Mouse (Mus musculus) embryonic facial prominence, embryonic 13.5 days (tissue): Measurements from ENCODE around the gene Eps15. TPM values are rescaled to one million over a fixed set of nuclear protein-coding genes. Genes with fewer than 3 reads are reported as not detected.
A peak's percentile ranks its signal among the peaks of the same experiment; 100 is the strongest.

ENCODE experiments used
- ATAC-seq: fragments of 200-750 bp; cut with Nextera tagmentation; 2 replicates; pipeline ENCODE4 v1.8.0; 2017; ENCODE audit warnings: low read depth; ENCODE audit not compliant: insufficient number of reproducible peaks, insufficient read depth, low FRiP score, low TSS enrichment
- H3K27ac ChIP-seq: fragments of 300-500 bp; sonication (generic); 2 replicates; pipeline ENCODE4 v1.5.1; 2015; ENCODE audit warnings: moderate library complexity, mild to moderate bottlenecking, inconsistent platforms
- H3K27me3 ChIP-seq: fragments of 300-500 bp; sonication (generic); 2 replicates; pipeline ENCODE4 v1.6.1; 2015; ENCODE audit warnings: mild to moderate bottlenecking, inconsistent platforms
- H3K36me3 ChIP-seq: fragments of 300-500 bp; sonication (generic); 2 replicates; pipeline ENCODE4 v1.6.1; 2015; ENCODE audit warnings: mild to moderate bottlenecking, inconsistent platforms
- H3K4me1 ChIP-seq: fragments of 300-500 bp; sonication (generic); 2 replicates; pipeline ENCODE4 v1.6.1; 2015; ENCODE audit warnings: inconsistent platforms
- H3K4me2 ChIP-seq: fragments of 300-500 bp; sonication (generic); 2 replicates; pipeline ENCODE4 v1.6.1; 2015; ENCODE audit warnings: moderate library complexity, mild to moderate bottlenecking, inconsistent platforms
- H3K4me3 ChIP-seq: fragments of 300-500 bp; sonication (generic); 2 replicates; pipeline ENCODE4 v1.5.1; 2015; ENCODE audit warnings: mild to moderate bottlenecking, inconsistent platforms
- H3K9ac ChIP-seq: fragments of 300-500 bp; sonication (generic); 2 replicates; pipeline ENCODE4 v1.6.1; 2015; ENCODE audit warnings: mild to moderate bottlenecking, inconsistent platforms
- H3K9me3 ChIP-seq: fragments of 300-500 bp; sonication (generic); 2 replicates; pipeline ENCODE4 v1.6.1; 2016; ENCODE audit warnings: inconsistent platforms
- WGBS: fragments of 180-500 bp; shearing (Covaris S2); methylation state at CpG from one replicate; pipeline ENCODE4 v1.1.7; 2015; ENCODE audit warnings: mixed read lengths; 5-methylcytosine and 5-hydroxymethylcytosine counted together
- polyA plus RNA-seq: library from polyadenylated mRNA; unstranded; fragments of >200 nt; fragmentation: Nextera tagmentation; extraction: Ambion mirVana; gene quantifications from 2 replicates; pipeline ENCODE4 v1.2.1, GENCODE M21; 2015

The Eps15 gene
- polyA plus RNA-seq, 1 experiment from 2014 or later, result 43.2 TPM

GRCm38 (mm10) chr4:109421608-109422007 is 141.5 kb downstream of the Eps15 start:
- no peaks in the 10 kb centered on the region for H3K4me1 ChIP-seq
- no peak for ATAC-seq
- H3K4me3 ChIP-seq, result no peak overlapping the region
- H3K9me3 ChIP-seq, result no peaks in the 10 kb centered on the region
- 83% methylated on average over 7 of the region's 7 CpGs for WGBS
- no peaks in the 10 kb centered on the region for H3K27me3 ChIP-seq
- no peaks in the 10 kb centered on the region for H3K36me3 ChIP-seq
- no peak overlapping the region for H3K4me2 ChIP-seq
- no peak overlapping the region for H3K9ac ChIP-seq
- no peak overlapping the region for H3K27ac ChIP-seq

- Histone ChIP-seq H3K9me3 (no peaks in the 10 kb centered on the region), H3K9ac (no peak overlapping the region), H3K27ac (no peak overlapping the region), H3K4me2 (no peak overlapping the region), H3K36me3 (no peaks in the 10 kb centered on the region), H3K27me3 (no peaks in the 10 kb centered on the region), H3K4me1 (no peaks in the 10 kb centered on the region), H3K4me3 (no peak overlapping the region)
- no peak for ATAC-seq
- 66% methylated on average over 6 of the region's 6 CpGs for WGBS
These were observed 142.4 kb downstream of the Eps15 start for GRCm38 (mm10) chr4:109422436-109422835.

- Histone ChIP-seq H3K4me1 (no peaks in the 10 kb centered on the region), H3K4me2 (no peak overlapping the region), H3K9me3 (no peaks in the 10 kb centered on the region), H3K36me3 (no peaks in the 10 kb centered on the region), H3K4me3 (no peak overlapping the region), H3K27me3 (no peaks in the 10 kb centered on the region), H3K9ac (no peak overlapping the region), H3K27ac (no peak overlapping the region)
- ATAC-seq, result no peak
- WGBS, result 69% methylated on average over 2 of the region's 2 CpGs
These were observed 143.4 kb downstream of the Eps15 start for GRCm38 (mm10) chr4:109423438-109423837.

- WGBS, result 69% methylated on average over 1 of the region's 1 CpGs
- no peak overlapping the region for H3K4me3 ChIP-seq
- H3K4me1 ChIP-seq, result no peaks in the 10 kb centered on the region
- H3K27ac ChIP-seq, result no peak overlapping the region
- no peaks in the 10 kb centered on the region for H3K27me3 ChIP-seq
- H3K9me3 ChIP-seq, result no peaks in the 10 kb centered on the region
- 0 out of 2 replicates have a peak overlapping the region, but pooled peaks have one; percentile 16 for H3K9ac ChIP-seq
- H3K36me3 ChIP-seq, result no peaks in the 10 kb centered on the region
- no peak overlapping the region for H3K4me2 ChIP-seq
- no peak for ATAC-seq
These were observed 147.0 kb downstream of the Eps15 start for GRCm38 (mm10) chr4:109427058-109427457.

DNA sequence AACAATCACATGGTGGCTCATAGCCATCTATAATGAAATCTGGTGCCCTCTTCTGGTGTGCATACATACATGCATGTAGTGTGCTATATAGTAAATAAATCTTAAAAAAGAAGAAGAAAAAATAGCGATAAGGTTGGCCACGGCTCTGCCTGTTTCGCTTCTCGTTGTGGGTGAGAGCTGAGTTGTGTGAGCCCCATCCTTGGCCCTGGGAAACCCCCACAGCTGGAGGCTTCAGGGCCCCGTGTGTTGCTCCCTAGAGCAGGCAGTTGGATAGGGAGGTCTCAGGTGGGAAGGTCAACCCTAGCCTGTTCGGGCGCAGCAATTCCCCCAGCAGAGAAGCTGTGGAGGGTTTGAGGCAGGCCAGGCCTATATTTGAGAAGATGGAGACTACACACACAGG is 150.2 kb downstream of the Eps15 start:
- Histone ChIP-seq H3K4me2 (no peak overlapping the region), H3K9me3 (no peaks in the 10 kb centered on the region), H3K27me3 (no peaks in the 10 kb centered on the region), H3K9ac (no peak overlapping the region), H3K4me3 (no peak overlapping the region), H3K27ac (no peak overlapping the region), H3K36me3 (no peaks in the 10 kb centered on the region), H3K4me1 (peaks cover 9% of the 10 kb centered on the region)
- WGBS, result 90% methylated on average over 7 of the region's 7 CpGs
- no peak for ATAC-seq

DNA sequence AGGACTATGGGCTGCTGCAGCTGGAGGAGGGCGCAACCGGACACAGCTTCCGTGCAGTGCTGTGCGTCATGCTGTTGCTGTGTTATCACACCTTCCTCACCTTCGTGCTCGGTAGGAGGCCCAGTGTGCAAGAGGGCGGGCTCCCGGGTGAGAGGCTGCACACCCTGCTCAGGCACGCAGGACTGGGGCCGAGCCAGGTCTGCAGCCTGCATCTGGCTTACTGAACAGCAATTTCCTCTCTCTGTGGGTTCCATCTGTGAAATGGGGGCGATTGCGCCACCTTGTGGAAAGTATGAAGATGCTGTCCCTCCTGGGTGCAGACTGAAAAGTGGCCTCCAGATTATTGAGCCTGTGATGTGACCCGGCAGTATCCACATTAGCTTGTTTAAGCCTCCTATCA is 150.8 kb downstream of the Eps15 start:
- ATAC-seq, result no peak
- Histone ChIP-seq H3K36me3 (no peaks in the 10 kb centered on the region), H3K4me1 (peaks cover 9% of the 10 kb centered on the region), H3K4me3 (no peak overlapping the region), H3K27me3 (no peaks in the 10 kb centered on the region), H3K27ac (no peak overlapping the region), H3K4me2 (no peak overlapping the region), H3K9me3 (no peaks in the 10 kb centered on the region), H3K9ac (no peak overlapping the region)
- WGBS, result 52% methylated on average over 13 of the region's 13 CpGs

GRCm38 (mm10) chr4:109432668-109433375 is 152.8 kb downstream of the Eps15 start:
- no peaks in the 10 kb centered on the region for H3K9me3 ChIP-seq
- H3K9ac ChIP-seq, result 0 out of 2 replicates have a peak overlapping the region, but pooled peaks have one; percentile 16
- WGBS, result 45% methylated on average over 16 of the region's 16 CpGs
- H3K36me3 ChIP-seq, result no peaks in the 10 kb centered on the region
- ATAC-seq, result no peak
- peaks cover 9% of the 10 kb centered on the region for H3K4me1 ChIP-seq
- no peaks in the 10 kb centered on the region for H3K27me3 ChIP-seq
- no peak overlapping the region for H3K27ac ChIP-seq
- no peak overlapping the region for H3K4me3 ChIP-seq
- no peak overlapping the region for H3K4me2 ChIP-seq

DNA sequence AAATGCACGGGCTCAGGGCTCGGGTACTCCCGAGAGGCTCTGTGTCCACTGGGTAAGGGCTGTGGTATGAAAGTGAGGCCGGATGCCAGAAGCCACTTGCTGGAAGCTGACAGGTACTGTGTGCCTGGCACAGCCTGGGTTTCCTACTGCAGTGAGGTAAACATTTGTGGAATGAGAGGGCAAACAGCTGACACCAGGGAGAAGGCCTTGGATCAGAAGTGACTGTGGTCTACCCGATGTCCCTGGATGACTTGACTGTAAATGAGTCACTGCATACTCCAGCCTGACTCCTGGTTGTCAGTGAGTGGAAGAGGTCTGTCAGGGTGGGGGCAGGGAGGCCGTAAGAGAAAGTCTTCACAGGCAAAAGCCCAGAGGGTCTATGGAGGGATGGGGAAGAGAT is 153.6 kb downstream of the Eps15 start:
- Histone ChIP-seq H3K36me3 (no peaks in the 10 kb centered on the region), H3K27ac (no peak overlapping the region), H3K4me2 (no peak overlapping the region), H3K4me1 (peaks cover 9% of the 10 kb centered on the region), H3K9me3 (no peaks in the 10 kb centered on the region), H3K27me3 (no peaks in the 10 kb centered on the region), H3K9ac (no peak overlapping the region), H3K4me3 (no peak overlapping the region)
- ATAC-seq, result no peak
- 68% methylated on average over 6 of the region's 6 CpGs for WGBS

- Histone ChIP-seq H3K27me3 (no peaks in the 10 kb centered on the region), H3K4me2 (no peak overlapping the region), H3K9ac (no peak overlapping the region), H3K36me3 (no peaks in the 10 kb centered on the region), H3K4me3 (no peak overlapping the region), H3K4me1 (peaks cover 9% of the 10 kb centered on the region), H3K27ac (no peak overlapping the region), H3K9me3 (no peaks in the 10 kb centered on the region)
- WGBS, result 81% methylated on average over 1 of the region's 1 CpGs
- ATAC-seq, result no peak
These were observed 154.2 kb downstream of the Eps15 start for GRCm38 (mm10) chr4:109434256-109434655.

Other genes with a start within 250 kb of the Eps15 start
- gene Osbpl9, start 78.0 kb upstream of the Eps15 start, polyA plus RNA-seq, result 67.9 and 68.2 TPM in 2 replicates
- 0.15 and 0.92 TPM in 2 replicates for gene Calr4, start 45.8 kb upstream of the Eps15 start, polyA plus RNA-seq
- 4.6 and 4.9 TPM in 2 replicates for gene Ttc39a, start 126.4 kb downstream of the Eps15 start, polyA plus RNA-seq
- gene Rnf11, start 204.5 kb downstream of the Eps15 start, polyA plus RNA-seq, result 39.9 and 41.1 TPM in 2 replicates